Mouse (Mus musculus): ENCODE data around the gene Zbtb8a.

DNA sequence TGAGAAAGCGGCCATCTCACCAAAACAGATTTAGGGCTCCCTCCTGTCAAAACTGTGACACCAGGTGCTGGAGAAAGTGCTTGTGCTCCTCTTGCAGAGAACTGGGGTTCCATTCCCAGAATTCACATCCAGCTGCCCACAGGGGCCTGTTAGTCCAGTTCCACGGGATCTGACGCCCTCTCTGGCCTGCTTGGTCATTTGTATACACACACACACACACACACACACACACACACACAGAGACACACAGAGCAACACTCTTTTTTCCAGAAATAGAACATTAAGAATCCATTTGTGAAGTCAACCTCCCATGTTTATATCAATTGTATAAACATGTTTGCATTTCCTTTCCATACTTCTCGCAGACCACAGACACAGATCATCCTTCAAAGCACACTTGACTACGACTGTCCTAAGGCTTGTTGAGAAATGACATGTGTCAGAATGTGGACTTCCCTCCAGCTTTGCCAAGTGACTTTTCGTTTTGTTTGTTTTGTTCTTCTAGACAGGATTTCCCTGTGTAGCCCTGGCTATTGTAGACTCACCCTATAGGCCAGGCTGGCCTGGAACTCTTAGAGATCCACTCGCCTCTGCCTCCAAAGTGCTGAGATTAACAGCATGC is 13.1 kb upstream of the Zbtb8a start:
- TF ChIP-seq GATA1 (IDR thresholded peaks at IDR 0.05; ENCODE audit: low read length) (no peak), TAL1 (IDR thresholded peaks at IDR 0.05; ENCODE audit: low read length) (no peak)

All from erythroblast, embryonic 14.5 days (primary cell).